Mouse (Mus musculus): ENCODE results near the gene Capg.

- TF ChIP-seq POLR2A (IDR thresholded peaks at IDR 0.05; ENCODE audit: insufficient read depth, low read depth, low read length) (no peak), CTCF (IDR thresholded peaks at IDR 0.05) (no peak)
These were observed 64.5 kb downstream of the Capg start for GRCm38 (mm10) chr6:72608662-72609184.

All from heart, adult 2 months (tissue).